Mouse (Mus musculus): ENCODE data around the gene Coro2b.

Coro2b gene

DNA sequence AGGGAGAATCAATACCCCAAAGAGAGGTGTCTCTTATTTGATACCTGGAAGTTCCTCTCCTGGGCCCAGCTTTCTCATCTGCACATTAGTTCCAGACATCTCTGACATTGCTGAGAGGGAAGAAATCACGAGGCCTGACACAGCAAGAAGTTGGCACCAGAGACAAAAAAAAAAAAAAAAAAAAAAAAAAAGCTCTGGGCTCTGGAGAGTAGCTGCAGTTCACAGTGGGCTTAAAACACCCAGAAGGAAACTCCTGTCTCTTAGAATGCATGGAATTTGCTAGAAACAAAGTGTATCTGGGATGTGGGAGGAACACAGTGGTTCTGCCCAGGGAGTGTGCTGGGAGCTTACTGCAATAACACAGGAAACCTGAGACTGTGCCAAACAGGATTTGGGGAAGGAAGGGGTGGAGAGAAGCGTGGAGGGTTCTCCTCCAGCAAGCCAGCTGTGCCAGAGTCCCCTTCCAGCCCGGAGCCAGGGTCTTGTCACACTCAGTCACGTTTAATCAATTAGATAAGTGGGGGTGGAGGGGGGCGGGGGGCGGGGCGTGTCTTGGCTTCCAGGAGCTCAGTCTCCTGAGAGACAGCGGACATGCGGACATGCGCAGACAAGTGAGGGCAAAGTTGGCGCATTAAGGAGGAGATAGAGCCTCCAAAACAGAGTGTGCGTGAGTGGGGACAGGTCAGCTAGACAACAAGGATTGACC lies 101.1 kb downstream of the Coro2b start:
- no peak for DNase-seq

DNA sequence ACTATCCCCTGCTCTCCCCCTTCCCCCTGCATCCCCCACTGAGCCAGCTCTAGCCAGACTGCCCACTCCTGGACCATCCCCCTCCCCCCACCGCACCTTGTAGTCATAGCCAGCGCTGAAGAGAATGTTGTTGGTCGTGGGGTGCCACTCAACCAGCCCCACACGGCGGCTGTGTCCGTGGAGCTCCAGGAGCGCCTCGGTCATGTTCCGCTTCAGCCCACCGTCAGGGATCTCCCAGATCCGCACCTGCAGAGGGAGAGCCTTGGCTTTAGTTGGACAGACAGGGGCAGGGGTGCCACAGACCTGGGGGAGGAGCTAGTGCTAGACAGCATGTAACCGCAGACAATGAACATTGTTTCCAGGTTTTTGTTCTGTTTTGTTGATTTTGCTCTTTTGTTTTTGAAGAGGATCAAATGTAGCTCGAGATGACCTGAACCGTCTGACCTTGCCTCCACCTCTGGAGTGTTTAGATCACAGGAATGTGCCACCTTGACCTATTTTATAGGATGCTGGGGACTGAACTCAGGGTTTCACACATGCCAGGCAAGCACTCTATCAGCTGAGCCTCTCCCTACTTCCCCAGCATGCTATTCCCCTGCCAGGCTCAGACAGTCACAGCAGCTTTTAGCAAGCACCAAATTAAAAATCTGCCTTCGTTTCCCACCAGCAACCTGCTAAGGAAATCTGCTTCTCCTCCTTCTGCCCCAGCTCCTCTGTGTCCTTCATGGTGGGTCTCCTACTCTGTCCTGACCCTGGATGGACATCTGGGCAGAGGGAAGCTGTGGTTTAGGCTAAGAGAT lies 104.4 kb downstream of the Coro2b start:
- DNase-seq, result no peak

- DNase-seq, result no peak
Observed at GRCm38 (mm10) chr9:62430741-62431140, 106.1 kb downstream of the Coro2b start.

DNA sequence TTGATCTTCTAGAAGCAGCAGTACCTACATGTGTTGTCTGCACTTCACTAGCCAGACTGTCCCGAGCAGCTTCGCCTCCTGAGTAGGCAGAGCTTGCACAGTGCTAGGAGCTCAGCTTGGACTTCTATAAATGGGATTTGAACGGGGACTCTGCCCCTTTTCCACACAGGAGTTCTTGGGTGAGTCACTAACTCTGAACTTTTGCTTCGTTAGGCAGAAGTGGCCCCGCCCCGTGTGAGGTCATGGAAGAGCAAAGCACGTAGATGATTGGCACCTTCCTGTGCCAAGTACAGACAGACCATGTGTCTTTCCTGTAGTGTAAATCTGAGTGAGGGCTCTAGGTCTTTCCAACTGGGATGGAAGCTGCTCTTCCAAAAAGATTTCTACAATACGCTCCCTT lies 109.8 kb downstream of the Coro2b start:
- DNase-seq, result no peak

GRCm38 (mm10) chr9:62426531-62426930 lies 110.3 kb downstream of the Coro2b start:
- DNase-seq, result no peak

- no peak for DNase-seq
Observed at GRCm38 (mm10) chr9:62426021-62426420, 110.8 kb downstream of the Coro2b start.

DNA sequence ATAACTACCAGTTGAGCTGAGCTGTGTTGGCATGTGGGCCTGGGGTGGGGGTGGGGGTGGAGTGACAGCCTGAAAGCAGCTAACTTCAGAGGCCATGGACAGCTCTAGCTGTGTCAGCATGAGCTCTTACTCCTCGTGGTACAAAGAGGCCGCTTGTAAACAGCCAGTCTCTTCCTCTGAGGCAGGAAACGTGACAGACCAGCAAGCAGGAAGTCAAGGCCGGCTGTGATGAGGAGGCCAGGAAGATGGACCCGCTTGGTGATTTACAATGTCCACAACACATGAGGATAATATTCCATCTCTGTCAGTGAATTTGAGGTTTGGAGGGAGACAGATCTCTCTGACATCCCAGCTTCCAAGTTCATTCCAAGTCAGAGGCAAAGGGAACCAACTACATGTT lies 111.6 kb downstream of the Coro2b start:
- no peak for DNase-seq

DNA sequence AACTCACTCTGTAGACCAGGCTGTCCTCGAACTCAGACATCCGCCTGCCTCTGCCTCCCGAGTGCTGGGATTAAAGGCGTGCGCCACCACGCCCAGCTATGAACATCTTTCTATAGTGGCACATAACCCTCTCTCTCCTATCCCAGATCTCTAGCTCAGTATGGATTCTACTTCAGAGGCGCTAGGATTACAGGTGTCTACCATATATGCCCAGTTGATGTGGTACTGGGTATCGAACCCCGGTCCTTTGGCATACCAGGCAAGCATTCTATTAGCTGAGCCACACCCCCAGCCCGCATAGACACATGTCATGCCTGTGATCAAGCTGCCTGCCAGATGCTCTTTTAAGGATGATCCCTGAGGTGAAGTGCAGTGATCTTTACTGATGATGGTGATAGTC lies 113.0 kb downstream of the Coro2b start:
- DNase-seq, result no peak

GRCm38 (mm10) chr9:62422926-62423325 lies 113.9 kb downstream of the Coro2b start:
- no peak for DNase-seq

- DNase-seq, result no peak
Observed at GRCm38 (mm10) chr9:62421911-62422310, 114.9 kb downstream of the Coro2b start.

DNA sequence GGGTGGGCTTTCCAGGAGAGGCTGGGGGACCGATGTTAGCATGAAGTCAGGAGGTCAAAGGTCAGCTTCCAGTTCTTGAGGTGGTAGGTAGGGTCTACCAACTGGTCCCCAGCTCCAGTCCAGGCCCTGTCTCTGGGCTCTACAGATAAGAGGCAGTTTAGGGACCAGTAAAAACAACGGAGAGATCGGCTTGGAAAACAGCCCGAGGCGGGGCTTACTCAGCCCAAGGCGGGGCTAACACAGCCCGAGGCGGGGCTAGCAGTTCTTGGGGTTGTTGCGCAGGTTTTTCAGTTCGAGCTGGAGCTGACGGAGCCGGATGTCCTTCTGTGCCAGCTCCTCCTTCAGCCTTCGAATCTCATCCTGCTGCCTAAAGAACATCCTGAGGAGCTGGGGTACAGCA lies 115.8 kb downstream of the Coro2b start:
- peak; percentile 42 to 48 for DNase-seq

GRCm38 (mm10) chr9:62420261-62420917 lies 116.5 kb downstream of the Coro2b start:
- DNase-seq, result no peak

- DNase-seq, result peak; percentile 19 to 25
Observed at GRCm38 (mm10) chr9:62418742-62419141, 118.1 kb downstream of the Coro2b start.

DNA sequence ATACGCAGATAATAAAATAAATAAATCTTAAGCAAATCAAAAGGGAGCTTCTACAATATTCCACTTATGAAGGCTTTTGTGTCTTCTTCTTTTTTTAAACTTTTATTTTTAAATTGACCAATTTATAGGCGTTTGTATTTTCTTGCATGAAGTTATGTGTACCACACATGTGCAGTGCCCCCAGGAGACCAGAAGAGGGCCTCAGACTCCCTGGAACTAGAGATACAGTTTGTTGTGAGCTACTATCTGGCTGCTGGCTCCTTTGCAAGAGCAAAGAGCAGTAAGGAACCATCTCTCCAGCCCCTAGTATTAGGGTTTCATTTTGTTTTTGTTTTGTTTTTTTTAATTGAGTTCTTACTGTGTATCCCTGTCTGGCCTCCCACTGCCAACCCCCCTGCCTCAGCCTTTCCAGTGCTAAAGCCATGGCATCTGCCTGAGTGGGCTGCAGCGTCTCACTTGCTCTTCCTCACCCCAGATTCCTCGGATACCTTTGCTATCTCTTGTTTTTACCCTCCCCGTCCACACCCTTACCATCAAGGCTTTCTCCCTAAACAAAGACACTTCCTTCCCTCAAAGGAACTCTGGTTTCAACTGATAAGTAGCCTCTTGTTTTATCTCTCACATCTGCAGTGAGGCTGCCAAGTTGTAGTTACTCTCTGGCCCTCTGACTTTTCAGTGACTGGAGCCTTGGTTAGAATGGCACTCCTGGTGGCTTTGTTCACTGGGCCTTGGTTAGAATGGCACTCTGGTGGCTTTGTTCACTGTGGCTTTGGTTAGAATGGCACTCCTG lies 129.3 kb downstream of the Coro2b start:
- DNase-seq, result no peak

- DNase-seq, result no peak
Observed at GRCm38 (mm10) chr9:62406423-62407013, 130.3 kb downstream of the Coro2b start.

- no peak for DNase-seq
Observed at GRCm38 (mm10) chr9:62401589-62401988, 135.3 kb downstream of the Coro2b start.

DNA sequence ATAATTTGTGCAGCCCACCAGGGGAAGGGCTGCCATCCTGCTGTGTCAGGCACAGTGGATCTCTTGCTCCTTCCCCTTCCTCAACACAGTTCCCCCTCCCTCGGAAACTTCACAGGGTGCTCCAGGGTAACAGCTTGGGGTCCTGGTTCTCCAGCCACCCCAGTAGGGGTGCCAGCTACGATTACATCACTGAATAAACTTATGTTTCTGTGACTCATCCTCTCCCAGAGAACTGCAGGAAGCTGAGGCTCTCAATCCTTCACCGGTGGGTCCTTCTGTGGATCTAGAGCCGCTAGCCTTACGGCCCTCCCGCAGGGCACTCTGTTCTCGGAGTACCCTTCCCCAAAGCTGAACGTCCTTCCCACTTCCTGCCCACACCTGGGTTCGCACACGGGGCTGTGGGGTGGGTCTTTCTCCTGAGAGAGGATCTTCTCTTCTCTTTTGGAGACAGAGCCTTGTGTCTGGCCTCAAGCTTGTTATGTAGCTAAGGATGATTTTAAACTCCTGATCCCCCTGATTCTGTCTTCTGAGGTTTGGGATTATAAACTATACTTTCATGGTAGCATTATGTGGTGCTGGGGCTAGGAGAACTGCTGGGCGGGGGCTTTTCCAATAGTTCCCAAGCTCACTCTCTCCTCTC lies 136.2 kb downstream of the Coro2b start:
- no peak for DNase-seq

GRCm38 (mm10) chr9:62394163-62394562 lies 142.7 kb downstream of the Coro2b start:
- no peak for DNase-seq

GRCm38 (mm10) chr9:62393531-62393930 lies 143.3 kb downstream of the Coro2b start:
- no peak for DNase-seq

DNA sequence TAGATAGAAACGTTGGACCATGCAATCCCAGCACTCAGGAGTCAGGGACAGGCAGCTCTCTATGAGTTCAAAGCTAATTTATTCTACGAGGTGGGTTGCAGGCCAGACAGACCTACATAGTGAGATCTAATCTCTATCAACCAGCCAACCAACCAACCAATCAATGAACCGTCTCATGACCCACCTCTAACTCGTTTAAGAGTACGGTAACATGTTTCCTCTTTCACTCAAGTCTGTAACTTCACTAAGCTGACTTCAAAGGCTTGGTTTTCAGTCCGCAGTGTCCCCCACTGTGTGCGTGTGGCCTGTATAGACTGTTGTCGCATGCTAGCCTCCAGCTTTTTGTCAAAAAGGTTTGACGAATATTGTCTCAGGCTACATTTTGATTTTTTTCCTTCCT lies 147.1 kb downstream of the Coro2b start:
- no peak for DNase-seq

DNA sequence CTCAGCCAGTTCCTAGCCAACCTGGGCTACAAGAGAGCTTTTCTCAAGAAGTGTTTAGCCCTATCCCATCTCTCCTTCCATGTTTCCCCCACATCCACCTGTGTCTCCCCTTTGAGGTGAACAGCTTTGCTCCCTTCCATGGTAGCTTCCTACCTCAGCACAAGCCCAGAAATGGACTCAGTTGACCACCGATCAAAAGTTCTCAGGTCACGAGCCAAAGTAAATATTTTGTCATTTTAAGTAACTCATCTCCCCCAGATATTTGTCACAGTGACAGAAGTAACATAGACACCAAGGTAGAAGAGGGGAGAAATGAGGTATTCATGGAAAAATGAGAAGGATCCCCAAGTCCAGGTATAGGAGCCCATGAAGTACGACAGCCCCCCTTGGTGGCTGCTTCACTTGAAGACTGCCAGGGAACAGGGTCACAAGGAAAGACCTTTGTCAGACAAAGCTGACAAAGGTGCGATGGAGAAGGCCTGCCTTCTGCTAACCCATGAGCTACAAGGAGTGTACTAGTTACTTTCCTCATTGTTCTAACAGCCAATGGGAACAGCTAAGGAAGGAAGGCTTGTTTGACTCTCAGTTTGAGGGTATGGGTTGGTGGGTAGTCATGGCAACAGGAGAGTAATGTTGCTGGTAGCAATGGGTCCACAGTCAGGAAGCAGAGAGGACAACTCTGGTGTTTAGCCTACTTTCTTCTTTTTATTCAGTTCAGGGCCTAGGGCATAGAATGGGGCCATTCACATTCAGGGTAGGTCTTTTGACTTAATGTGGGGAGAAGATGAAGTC lies 150.9 kb downstream of the Coro2b start:
- DNase-seq, result no peak

All from B cell, adult 2 months (primary cell).